Mouse (Mus musculus) liver, embryonic 18 days (tissue): ENCODE data around the gene Usp2. TPM values are rescaled to one million over a fixed set of nuclear protein-coding genes. Genes with fewer than 3 reads are reported as not detected.

ENCODE experiments used
- polyA plus RNA-seq: library from polyadenylated mRNA; depleted of rRNA; stranded (reverse); fragments of >200 nt; gene quantifications from 2 replicates; pipeline ENCODE4 v1.2.3, GENCODE M21; 2012; rRNA removed

Usp2 gene
- polyA plus RNA-seq: 0.55 and 0.77 TPM in 2 replicates

DNA sequence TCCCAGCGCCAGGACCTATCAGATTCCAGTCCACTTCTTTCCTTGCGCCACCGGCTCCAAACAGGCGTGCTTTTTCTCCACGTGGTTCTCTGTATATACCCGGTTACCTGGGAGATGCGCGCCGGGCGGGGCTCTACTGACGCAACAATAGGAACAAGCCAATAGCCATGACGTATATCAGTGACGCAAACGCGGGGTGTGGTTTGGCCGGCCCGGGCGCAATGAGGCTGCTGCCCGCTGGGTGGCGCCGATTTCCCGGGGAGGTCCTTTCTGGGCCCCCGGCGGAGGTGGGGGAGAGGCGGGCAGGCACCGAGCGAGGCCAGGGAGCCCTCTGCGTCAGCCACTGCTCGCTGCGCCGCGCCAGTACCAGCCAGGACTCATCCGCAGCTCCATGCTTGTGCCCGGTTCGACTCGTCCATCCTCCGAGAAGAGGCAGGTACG lies at the start of gene Usp2:
Gene Usp2, plus strand, starts transcription at position 237 of the 441 bp plus-strand sequence.

DNA sequence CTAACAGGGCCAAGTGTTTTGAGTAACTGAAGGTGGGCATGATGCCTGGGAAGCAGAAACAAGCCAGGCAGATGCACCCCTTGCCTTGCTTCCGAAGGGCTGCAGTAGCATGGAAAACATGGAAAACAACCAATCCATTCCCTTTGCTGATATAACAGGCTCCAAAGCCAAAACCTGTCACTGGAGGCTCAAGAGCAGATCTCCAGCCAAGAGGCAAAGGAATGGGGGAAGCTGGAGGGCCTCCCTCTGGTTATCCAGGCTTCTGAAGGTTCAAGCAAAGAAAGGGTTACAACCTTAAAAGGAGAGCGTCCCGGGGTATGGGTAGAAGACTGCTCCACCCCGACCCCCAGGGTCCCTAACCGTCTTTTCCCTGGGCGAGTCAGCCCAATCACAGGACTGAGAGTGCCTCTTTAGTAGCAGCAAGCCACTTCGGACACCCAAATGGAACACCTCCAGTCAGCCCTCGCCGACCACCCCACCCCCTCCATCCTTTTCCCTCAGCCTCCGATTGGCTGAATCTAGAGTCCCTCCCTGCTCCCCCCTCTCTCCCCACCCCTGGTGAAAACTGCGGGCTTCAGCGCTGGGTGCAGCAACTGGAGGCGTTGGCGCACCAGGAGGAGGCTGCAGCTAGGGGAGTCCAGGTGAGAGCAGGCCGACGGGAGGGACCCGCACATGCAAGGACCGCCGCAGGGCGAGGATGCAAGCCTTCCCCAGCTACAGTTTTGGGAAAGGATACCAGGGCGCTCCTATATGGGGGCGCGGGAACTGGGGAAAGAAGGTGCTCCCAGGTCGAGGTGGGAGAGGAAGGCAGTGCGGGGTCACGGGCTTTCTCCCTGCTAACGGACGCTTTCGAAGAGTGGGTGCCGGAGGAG lies 23.7 kb upstream of the Usp2 start, which contains the start of gene Thy1:
Gene Thy1, plus strand, starts transcription at position 549 of the 872 bp plus-strand sequence.

DNA sequence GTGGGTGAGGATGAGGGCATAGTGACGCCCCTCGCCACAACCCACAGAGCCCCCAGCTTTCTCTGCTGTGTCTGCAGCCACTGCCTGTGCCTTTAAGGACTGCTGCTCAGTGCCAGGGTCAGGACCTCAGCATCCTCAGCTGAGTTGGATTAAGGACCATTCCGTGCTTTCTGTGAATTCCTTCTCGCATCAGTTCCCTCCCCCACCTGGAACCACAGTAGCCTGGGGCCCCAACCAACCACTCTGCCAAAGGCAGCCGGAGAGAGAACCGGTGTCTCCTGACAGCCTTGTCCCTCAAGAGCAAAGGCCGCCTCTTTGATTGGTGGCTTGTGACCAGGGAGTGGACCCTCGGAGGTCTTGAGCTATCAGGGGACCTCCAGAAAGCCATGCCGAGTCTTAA lies 34.7 kb downstream of the Usp2 start, which contains the start of gene Mfrp:
Gene Mfrp, plus strand, starts transcription at position 240 of the 400 bp plus-strand sequence.

GRCm38 (mm10) chr9:44107110-44107509 lies 40.3 kb downstream of the Usp2 start, which contains the start of gene C1qtnf5:
TSS of gene C1qtnf5 (plus strand) at chr9:44107245.

DNA sequence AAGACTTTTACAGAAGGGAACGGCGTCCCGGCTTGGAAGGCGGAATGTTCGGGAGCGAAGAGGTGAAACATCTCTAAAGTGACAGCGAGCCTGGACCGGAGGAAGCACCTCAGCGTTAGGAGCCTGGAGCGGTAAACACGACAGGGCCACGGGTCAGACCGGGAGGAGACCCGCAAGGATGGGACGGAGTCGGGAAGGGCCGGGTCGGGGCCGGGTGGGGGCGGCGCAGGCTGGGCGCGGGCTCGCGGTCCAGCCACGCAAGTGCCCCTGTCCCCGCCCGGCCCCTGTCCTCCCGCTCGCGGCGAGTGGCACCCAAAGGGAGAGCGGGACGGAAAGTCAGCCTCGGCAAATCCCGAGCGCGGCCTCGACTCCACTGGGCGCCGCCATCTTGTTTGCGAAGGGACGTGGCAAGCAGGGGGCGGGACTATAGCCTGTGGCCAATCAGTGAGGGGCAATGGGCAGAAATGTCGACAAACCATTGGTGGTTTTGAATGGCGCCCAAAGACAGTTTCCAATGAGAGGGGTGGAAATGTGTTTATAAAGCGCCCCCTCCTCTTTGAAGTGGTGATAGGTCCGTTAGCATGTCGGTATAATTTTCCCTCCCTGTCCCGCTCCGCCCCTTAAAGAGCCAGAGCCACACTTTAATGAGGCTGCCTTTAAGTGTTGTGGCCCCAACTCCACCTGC lies 46.4 kb downstream of the Usp2 start, which contains the start of the genes Gm49380 and Rnf26:
Gene Gm49380, minus strand, starts transcription at position 396 of the 685 bp plus-strand sequence.
Gene Rnf26, minus strand, starts transcription at position 413 of the 685 bp plus-strand sequence.

GRCm38 (mm10) chr9:44134101-44134850 lies 67.5 kb downstream of the Usp2 start, which contains the start of gene Mcam:
TSS of gene Mcam (plus strand) at chr9:44134469.

Other genes with a start within 250 kb of the Usp2 start
- 1.2 and 2.0 TPM in 2 replicates for gene Thy1, start 23.6 kb upstream of the Usp2 start, polyA plus RNA-seq
- gene Mfrp, start 34.7 kb downstream of the Usp2 start, polyA plus RNA-seq: 0.07 and 0.08 TPM in 2 replicates
- 1.2 and 1.4 TPM in 2 replicates for gene C1qtnf5, start 40.2 kb downstream of the Usp2 start, polyA plus RNA-seq
- gene Gm49380, start 46.5 kb downstream of the Usp2 start, polyA plus RNA-seq: 0.02 and 0.04 TPM in 2 replicates
- 13.9 and 15.2 TPM in 2 replicates for gene Rnf26, start 46.5 kb downstream of the Usp2 start, polyA plus RNA-seq
- gene Mcam, start 67.4 kb downstream of the Usp2 start, polyA plus RNA-seq: 12.5 and 12.8 TPM in 2 replicates
- gene Cbl, start 167.0 kb downstream of the Usp2 start, polyA plus RNA-seq: 3.9 and 4.7 TPM in 2 replicates
- gene Ccdc153, start 173.7 kb downstream of the Usp2 start, polyA plus RNA-seq: not detected in 2 replicates
- gene Pdzd3, start 184.4 kb downstream of the Usp2 start, polyA plus RNA-seq: 0.05 and 0.08 TPM in 2 replicates
- 2.6 and 3.2 TPM in 2 replicates for gene Nlrx1, start 201.6 kb downstream of the Usp2 start, polyA plus RNA-seq
- gene Abcg4, start 221.6 kb downstream of the Usp2 start, polyA plus RNA-seq: 13.8 and 17.2 TPM in 2 replicates
- 12.1 and 12.9 TPM in 2 replicates for gene Hinfp, start 238.7 kb downstream of the Usp2 start, polyA plus RNA-seq